Mouse (Mus musculus): ENCODE measurements around the gene Snx30. TPM values are rescaled to one million over a fixed set of nuclear protein-coding genes. Genes with fewer than 3 reads are reported as not detected.

Snx30 gene
- total RNA-seq, 2 experiments from 2014 or later, result 14.8 to 15.8 TPM

DNA sequence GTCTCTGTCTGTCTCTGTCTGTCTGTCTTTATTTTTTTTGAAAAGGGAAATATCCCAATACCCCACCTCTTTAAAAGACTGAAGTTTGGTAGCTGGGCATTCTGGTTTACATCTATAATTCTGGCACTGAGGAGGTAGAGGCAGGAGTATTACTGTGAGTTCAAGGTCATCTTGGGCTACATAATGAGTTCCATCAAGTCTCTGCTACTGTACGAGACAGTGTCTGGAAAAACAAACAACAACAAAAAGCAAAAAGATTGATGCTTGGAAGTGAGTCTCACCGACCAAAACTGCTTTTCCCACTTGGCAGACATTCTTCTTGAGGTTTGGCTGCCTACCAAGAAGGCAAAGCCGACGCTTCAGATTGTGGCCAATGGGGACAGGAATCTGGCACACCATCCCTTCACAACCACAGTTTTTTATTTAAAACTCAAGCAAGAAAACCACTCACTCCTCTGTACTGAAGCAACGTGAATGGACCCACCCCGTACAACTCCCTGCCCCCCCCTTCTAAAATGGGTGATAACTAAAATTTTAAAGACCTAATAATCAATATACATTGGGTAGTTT, 63.9 kb downstream of the Snx30 start:
- no peak for DNase-seq (ENCODE audit: low spot score in 2 of 2)

- DNase-seq (ENCODE audit: low spot score in 2 of 2), result no peak
Observed at GRCm38 (mm10) chr4:59870433-59870832, 64.8 kb downstream of the Snx30 start.

- DNase-seq (ENCODE audit: low spot score in 2 of 2), result peak; percentile 58 to 72
Observed at GRCm38 (mm10) chr4:59870859-59871591, 65.4 kb downstream of the Snx30 start.

GRCm38 (mm10) chr4:59873240-59873639, 67.6 kb downstream of the Snx30 start:
- DNase-seq (ENCODE audit: low spot score in 2 of 2), result no peak

GRCm38 (mm10) chr4:59873830-59874229, 68.2 kb downstream of the Snx30 start:
- no peak for DNase-seq (ENCODE audit: low spot score in 2 of 2)

DNA sequence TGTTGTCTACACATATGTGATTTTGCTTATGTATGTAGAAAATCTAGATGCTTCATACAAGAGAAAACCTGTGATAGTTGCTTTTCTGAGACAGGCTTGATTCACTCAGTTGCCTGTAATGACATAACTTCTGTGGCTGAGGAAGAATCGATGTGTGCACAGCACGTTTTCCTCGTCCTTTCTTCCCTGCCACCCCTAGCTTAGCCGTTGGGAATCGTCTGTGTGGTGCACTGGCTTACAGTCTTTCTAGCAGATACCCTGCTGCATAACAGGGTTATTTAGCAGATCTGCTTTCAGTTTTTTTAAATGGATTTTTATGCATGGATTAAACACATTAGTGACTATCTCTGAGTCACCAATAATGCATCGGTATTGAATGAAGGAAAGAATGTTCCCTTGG, 70.9 kb downstream of the Snx30 start:
- no peak for DNase-seq (ENCODE audit: low spot score in 2 of 2)

- DNase-seq (ENCODE audit: low spot score in 2 of 2), result no peak
Observed at GRCm38 (mm10) chr4:59877025-59877424, 71.4 kb downstream of the Snx30 start.

GRCm38 (mm10) chr4:59878595-59878994, 73.0 kb downstream of the Snx30 start:
- no peak for DNase-seq (ENCODE audit: low spot score in 2 of 2)

DNA sequence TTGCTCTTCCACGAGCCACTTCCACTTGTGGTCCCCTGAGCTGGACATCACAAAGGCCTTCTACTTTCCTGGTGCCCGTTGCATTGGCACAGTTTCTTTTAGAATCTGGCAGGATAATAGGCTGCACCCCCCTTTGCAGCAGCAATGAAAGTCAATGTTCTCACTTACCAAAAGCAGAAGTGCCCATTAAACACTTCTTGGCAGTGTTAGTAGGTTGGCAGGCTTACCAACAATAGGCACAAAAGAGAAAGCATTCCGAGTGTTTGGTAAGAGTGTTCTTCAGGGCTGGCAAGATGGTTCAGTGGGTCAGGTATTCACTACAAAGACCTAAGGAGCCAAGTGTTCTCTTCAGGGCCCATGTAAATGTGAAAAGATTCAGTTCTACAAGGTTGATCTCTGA, 73.8 kb downstream of the Snx30 start:
- no peak for DNase-seq (ENCODE audit: low spot score in 2 of 2)

GRCm38 (mm10) chr4:59880725-59881124, 75.1 kb downstream of the Snx30 start:
- DNase-seq (ENCODE audit: low spot score in 2 of 2), result no peak

DNA sequence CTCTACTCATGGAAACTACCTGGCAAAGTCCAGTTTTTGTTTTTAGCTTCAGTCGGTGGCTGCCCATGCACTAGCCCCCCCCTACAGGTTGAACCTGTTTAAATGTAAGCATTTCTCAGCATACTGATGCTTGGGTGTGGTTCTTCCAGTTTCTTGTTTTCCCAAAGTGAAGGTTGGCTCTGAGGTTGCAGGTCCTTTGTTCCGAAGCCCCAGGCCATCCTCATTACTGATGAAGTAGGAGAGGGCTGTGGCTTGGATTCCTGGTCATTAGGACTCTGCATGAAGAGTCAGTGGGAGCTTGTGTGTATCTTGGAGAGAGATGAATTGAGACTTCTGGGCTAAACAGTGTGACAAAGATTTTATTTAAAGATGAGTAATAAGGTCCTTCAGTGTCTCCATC, 75.6 kb downstream of the Snx30 start:
- DNase-seq (ENCODE audit: low spot score in 2 of 2), result no peak

GRCm38 (mm10) chr4:59884136-59884696, 78.6 kb downstream of the Snx30 start:
- DNase-seq (ENCODE audit: low spot score in 2 of 2), result no peak

- no peak for DNase-seq (ENCODE audit: low spot score in 2 of 2)
Observed at GRCm38 (mm10) chr4:59886281-59886680, 80.6 kb downstream of the Snx30 start.

GRCm38 (mm10) chr4:59887011-59887410, 81.4 kb downstream of the Snx30 start:
- no peak for DNase-seq (ENCODE audit: low spot score in 2 of 2)

- no peak for DNase-seq (ENCODE audit: low spot score in 2 of 2)
Observed at GRCm38 (mm10) chr4:59888014-59888413, 82.4 kb downstream of the Snx30 start.

DNA sequence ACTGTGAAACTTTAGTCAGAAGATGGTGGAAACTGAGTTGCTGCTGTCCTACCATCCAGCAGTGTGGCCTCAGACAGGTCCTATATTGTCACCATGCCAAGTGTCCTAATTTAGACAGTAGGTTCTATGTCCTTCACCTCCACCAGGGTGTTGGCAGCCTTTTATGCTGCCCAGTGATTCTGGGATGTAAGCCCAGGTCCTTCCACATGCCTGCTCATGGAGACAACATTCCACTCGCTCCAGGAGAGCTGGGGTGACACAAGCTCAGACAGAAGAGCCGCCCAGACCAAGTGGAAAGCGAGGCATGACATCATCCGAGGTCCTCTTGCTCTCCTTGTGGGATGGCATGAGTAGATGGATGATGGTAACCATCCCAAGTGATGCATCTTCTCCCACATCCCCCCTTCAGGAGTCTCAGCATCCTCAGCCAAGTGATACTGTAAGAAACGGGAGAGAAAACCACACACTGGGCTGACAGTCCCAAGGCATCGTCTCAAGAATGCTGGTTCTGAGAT, 84.5 kb downstream of the Snx30 start:
- DNase-seq (ENCODE audit: low spot score in 2 of 2), result no peak

GRCm38 (mm10) chr4:59891723-59892416, 86.2 kb downstream of the Snx30 start:
- no peak for DNase-seq (ENCODE audit: low spot score in 2 of 2)

DNA sequence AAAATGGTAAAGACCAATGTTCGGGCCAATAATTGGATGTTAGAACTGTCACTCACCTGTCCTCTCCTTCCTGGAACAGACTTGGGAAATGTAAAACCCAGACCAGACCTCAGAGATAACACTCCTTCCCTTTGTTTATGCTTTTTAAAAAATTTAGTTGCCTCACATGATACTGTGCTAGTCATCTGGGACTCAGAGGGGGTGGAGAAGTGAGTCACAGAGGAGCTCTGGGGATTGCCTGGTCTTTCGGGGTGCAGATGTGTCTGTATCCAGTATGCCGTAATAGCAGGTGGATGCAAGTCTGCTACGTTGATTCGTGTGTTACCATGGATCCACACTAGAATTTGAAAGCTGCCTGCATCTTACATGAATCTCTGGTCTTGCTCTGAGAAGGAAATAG, 87.1 kb downstream of the Snx30 start:
- DNase-seq (ENCODE audit: low spot score in 2 of 2), result no peak

DNA sequence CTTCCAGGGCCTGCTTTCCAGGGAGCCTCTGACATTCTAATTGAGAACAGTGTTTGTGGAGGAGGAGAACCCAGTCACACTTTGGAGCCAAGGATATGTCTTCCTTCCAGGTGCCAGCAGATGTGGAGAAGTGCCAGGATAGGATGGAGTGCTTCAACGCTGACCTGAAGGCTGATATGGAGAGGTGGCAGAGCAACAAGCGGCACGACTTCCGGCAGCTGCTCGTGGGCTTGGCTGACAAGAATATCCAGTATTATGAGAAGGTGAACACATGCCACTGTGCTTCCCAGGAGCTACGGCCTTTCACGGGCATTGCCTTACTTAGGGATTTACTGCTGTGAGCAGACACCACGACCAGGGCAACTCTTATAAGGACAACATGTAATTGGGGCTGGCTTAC, 88.8 kb downstream of the Snx30 start:
- no peak for DNase-seq (ENCODE audit: low spot score in 2 of 2)

DNA sequence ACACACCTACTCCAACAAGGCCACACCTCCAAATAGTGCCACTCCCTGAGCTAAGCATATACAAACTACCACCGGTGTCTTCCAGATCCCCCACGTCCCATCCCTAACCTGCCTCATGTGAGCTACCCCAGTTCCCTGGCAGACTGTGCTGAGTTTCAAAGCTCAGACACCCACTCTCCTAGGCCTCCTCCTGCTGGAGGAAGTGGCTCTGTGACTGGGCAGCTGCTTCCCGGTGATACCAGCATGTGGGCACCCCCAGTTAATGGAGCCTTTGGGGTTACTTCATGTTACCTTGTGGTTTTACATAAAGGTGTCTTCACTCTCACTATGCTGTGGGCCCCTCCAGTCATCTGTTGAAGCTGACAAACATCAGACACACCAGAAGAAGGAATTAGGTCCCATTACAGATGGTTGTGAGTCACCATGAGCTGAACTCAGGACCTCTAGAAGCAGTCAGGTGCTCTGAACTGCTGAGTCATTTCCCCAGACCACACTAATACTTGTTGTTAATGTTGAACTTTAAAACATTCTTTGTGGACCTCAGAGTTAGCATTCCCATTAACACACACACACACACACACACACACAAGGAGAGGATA, 89.4 kb downstream of the Snx30 start:
- no peak for DNase-seq (ENCODE audit: low spot score in 2 of 2)

GRCm38 (mm10) chr4:59896000-59896399, 90.4 kb downstream of the Snx30 start:
- no peak for DNase-seq (ENCODE audit: low spot score in 2 of 2)

All from gastrocnemius, postnatal 4 days (tissue).